Mouse (Mus musculus) heart, embryonic 10.5 days (tissue): ENCODE measurements around the gene Gls2. TPM values are rescaled to one million over a fixed set of nuclear protein-coding genes. Genes with fewer than 3 reads are reported as not detected.
"Not testable (repeated sequence)": the region's sequence is repeated elsewhere in the genome, so short reads cannot be mapped to it uniquely, and the experiment has no call there.

Source experiments
- DNase-seq: peaks from one replicate; pipeline ENCODE4 v3.0.0-alpha.2; 2017; ENCODE audit warnings: low spot score
- H3K27ac ChIP-seq: fragments of 300-500 bp; sonication (generic); 2 replicates; pipeline ENCODE4 v1.5.1; 2016; ENCODE audit warnings: mild to moderate bottlenecking
- H3K27me3 ChIP-seq: fragments of 300-500 bp; sonication (generic); 2 replicates; pipeline ENCODE4 v1.6.1; 2016; ENCODE audit warnings: mild to moderate bottlenecking; ENCODE audit not compliant: poor library complexity, insufficient read depth, severe bottlenecking
- H3K36me3 ChIP-seq: fragments of 300-500 bp; sonication (generic); 2 replicates; pipeline ENCODE4 v1.6.1; 2016; ENCODE audit warnings: mild to moderate bottlenecking, moderate library complexity
- H3K4me1 ChIP-seq: fragments of 300-500 bp; sonication (generic); 2 replicates; pipeline ENCODE4 v1.6.1; 2016; ENCODE audit warnings: mild to moderate bottlenecking
- H3K4me3 ChIP-seq: fragments of 300-500 bp; sonication (generic); 2 replicates; pipeline ENCODE4 v1.5.1; 2016; ENCODE audit warnings: mild to moderate bottlenecking, moderate library complexity
- H3K9me3 ChIP-seq: fragments of 300-500 bp; sonication (generic); 2 replicates; pipeline ENCODE4 v1.6.1; 2016; ENCODE audit warnings: mild to moderate bottlenecking, moderate library complexity
- WGBS: fragments of 180-500 bp; shearing (Covaris S2); methylation state at CpG from one replicate; pipeline ENCODE4 v1.1.7; 2016; 5-methylcytosine and 5-hydroxymethylcytosine counted together
- polyA plus RNA-seq: library from polyadenylated mRNA; unstranded; fragments of >200 nt; fragmentation: Nextera tagmentation; extraction: Ambion mirVana; gene quantifications from 2 replicates; pipeline ENCODE4 v1.2.1, GENCODE M21; 2016

The Gls2 gene
- polyA plus RNA-seq, 1 experiment from 2014 or later, result 1.1 TPM

- Histone ChIP-seq H3K27me3 (peaks cover 9% of the 10 kb centered on the region; the same call in 1 of the 2 replicates), H3K4me3 (no peak overlapping the region), H3K9me3 (no peaks in the 10 kb centered on the region), H3K27ac (no peak overlapping the region), H3K4me1 (peaks cover 16% of the 10 kb centered on the region), H3K36me3 (peaks cover 22% of the 10 kb centered on the region; the same call in 1 of the 2 replicates)
- 90% methylated on average over 11 of the region's 11 CpGs for WGBS
- DNase-seq, result no peak
These were observed 15.2 kb downstream of the Gls2 start for GRCm38 (mm10) chr10:128209311-128210009.

GRCm38 (mm10) chr10:128210131-128210530 is 15.9 kb downstream of the Gls2 start:
- peaks cover 16% of the 10 kb centered on the region for H3K4me1 ChIP-seq
- peak overlapping the region; percentile 84; the same call in 1 of the 2 replicates for H3K4me3 ChIP-seq
- H3K9me3 ChIP-seq, result no peaks in the 10 kb centered on the region
- WGBS, result 94% methylated on average over 2 of the region's 2 CpGs
- H3K27ac ChIP-seq, result no peak overlapping the region
- H3K36me3 ChIP-seq, result peaks cover 19% of the 10 kb centered on the region; the same call in 1 of the 2 replicates
- DNase-seq, result no peak
- peaks cover 16% of the 10 kb centered on the region for H3K27me3 ChIP-seq

DNA sequence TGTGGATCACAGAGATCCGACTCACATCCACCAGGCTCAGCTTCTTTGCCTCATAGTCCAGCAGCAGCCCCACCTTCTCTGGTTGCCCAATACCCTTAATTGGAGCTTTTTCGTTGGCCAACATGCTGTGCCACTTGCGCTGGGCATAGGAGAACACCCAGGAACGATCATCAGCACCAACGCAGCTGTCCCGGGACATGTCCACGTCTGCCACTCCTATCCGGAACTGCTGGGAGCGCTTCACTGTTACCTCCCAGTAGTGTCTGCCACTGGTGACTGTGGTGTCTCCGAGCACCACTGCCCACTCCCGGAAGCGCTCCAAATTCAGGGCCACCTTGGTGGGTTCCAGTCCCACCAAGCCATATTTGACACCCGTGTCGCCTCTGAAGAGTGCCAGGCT is 16.7 kb downstream of the Gls2 start:
- DNase-seq, result no peak
- H3K9me3 ChIP-seq, result no peaks in the 10 kb centered on the region
- H3K27me3 ChIP-seq, result peaks cover 17% of the 10 kb centered on the region
- 29% methylated on average over 14 of the region's 14 CpGs for WGBS
- H3K36me3 ChIP-seq, result peaks cover 19% of the 10 kb centered on the region; the same call in 1 of the 2 replicates
- H3K4me3 ChIP-seq, result peak overlapping the region; percentile 84
- peaks cover 16% of the 10 kb centered on the region for H3K4me1 ChIP-seq
- peak overlapping the region; percentile 86 for H3K27ac ChIP-seq

DNA sequence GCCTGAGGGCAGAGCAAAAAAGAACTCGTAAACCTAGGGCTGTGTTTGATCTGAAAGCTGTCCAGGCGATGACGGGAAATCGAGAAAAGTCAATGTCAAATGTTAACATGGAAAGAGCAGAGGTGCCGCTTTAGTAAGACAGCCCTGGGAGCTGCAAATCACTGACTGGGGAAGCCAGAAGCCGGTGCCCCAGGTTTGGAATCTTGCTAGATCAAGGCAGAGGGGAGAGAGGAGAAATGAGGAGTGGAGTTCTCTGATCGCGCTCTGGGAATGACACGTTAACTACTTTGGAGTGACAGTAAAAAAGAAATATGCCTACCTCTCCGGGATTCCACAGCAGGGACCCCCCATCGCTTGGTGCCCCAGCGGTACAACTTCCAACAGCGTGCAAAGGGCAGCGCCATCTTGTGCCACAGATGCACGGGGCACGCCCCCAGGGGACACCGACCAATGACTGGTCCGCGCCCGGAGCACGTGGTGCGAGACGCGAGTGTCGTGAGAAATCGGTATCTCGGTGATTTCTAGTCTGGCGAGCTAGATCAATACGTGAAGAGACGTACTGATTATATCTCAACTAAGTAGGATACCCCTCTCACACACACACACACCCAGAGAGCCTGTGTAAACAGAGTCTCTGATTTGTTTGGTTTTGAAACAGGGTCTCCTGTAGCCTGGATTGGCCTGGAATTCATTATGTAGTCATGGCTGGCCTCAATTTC is 17.3 kb downstream of the Gls2 start, which contains the start of gene Spryd4:
Spryd4 (minus strand) TSS at position 418 of the 719 bp plus-strand sequence.
- Histone ChIP-seq H3K4me3 (peak within 1 kb of the TSS; percentile 84), H3K9me3 (no peaks in the 10 kb centered on the region), H3K27me3 (peaks cover 17% of the 10 kb centered on the region), H3K36me3 (peaks cover 15% of the 10 kb centered on the region; the same call in 1 of the 2 replicates), H3K4me1 (peaks cover 16% of the 10 kb centered on the region), H3K27ac (peak within 1 kb of the TSS; percentile 86)
- under 1% methylated on average over 30 of the region's 30 CpGs for WGBS
- peak; percentile 96 for DNase-seq

- H3K4me3 ChIP-seq, result peak overlapping the region; percentile 84
- whole genome bisulfite sequencing, result 44% methylated on average over 6 of the region's 6 CpGs
- no peak for DNase-seq
- H3K4me1 ChIP-seq, result peaks cover 16% of the 10 kb centered on the region
- no peaks in the 10 kb centered on the region for H3K9me3 ChIP-seq
- peaks cover 11% of the 10 kb centered on the region; the same call in 1 of the 2 replicates for H3K36me3 ChIP-seq
- H3K27me3 ChIP-seq, result peaks cover 17% of the 10 kb centered on the region
- H3K27ac ChIP-seq, result peak overlapping the region; percentile 86
These were observed 17.9 kb downstream of the Gls2 start for GRCm38 (mm10) chr10:128212148-128212547.

- H3K36me3 ChIP-seq, result peaks cover 9% of the 10 kb centered on the region; the same call in 1 of the 2 replicates
- H3K9me3 ChIP-seq, result no peaks in the 10 kb centered on the region
- peaks cover 17% of the 10 kb centered on the region for H3K27me3 ChIP-seq
- DNase-seq, result peak; percentile 82
- WGBS, result 2% methylated on average over 18 of the region's 18 CpGs
- peak overlapping the region; percentile 71 for H3K27ac ChIP-seq
- H3K4me1 ChIP-seq, result peaks cover 16% of the 10 kb centered on the region
- H3K4me3 ChIP-seq, result peak overlapping the region; percentile 55
These were observed 18.6 kb downstream of the Gls2 start for GRCm38 (mm10) chr10:128212871-128213323.

- H3K27me3 ChIP-seq, result peaks cover 17% of the 10 kb centered on the region
- 83% methylated on average over 4 of the region's 4 CpGs for WGBS
- H3K36me3 ChIP-seq, H3K27ac ChIP-seq, H3K9me3 ChIP-seq, H3K4me3 ChIP-seq, DNase-seq: not testable (repeated sequence)
- H3K4me1 ChIP-seq, result peaks cover 16% of the 10 kb centered on the region
These were observed 19.9 kb downstream of the Gls2 start for GRCm38 (mm10) chr10:128214112-128214511.

GRCm38 (mm10) chr10:128214981-128215380 is 20.7 kb downstream of the Gls2 start:
- Histone ChIP-seq H3K27me3 (peaks cover 17% of the 10 kb centered on the region), H3K27ac (no peak overlapping the region), H3K4me1 (peaks cover 16% of the 10 kb centered on the region), H3K4me3 (no peak overlapping the region), H3K36me3 (no peaks in the 10 kb centered on the region), H3K9me3 (no peaks in the 10 kb centered on the region)
- DNase-seq, result no peak
- WGBS, result 87% methylated on average over 5 of the region's 5 CpGs

DNA sequence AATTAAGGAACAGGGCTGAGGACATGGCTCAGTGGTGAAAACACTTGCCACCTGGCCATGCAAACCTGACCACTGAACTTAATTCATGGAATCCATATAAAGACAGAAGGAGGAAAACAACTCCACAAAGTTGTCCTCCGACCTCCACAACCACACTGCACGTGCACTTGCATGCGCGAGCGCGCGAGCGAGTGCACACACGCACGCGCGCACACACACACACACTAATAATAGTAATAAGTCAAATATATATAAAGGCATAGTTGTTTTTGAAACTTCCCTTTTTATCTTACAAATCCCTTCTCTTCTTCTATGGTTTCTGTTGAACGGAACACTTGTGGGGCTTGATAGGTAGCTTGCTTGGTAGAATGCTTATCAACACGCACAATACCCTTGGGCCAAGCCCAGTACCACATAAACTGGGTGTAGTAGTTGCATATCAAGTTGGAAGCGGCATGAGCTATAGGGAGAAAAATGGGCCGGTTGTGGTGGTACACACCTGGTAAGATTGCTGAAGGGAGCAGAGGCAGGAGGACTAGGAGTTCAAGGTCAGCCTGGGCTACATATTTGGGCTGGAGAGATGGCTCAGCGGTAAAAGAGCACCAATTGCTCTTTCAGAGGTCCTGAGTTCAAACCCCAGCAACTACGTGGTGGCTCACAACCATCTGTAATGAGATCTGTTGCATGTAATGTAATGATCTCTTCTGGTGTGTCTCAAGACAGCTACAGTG is 24.3 kb downstream of the Gls2 start:
- WGBS, result 93% methylated on average over 18 of the region's 18 CpGs
- no peaks in the 10 kb centered on the region for H3K9me3 ChIP-seq
- H3K36me3 ChIP-seq, result no peaks in the 10 kb centered on the region
- H3K27ac ChIP-seq, result no peak overlapping the region
- H3K27me3 ChIP-seq, result peaks cover 14% of the 10 kb centered on the region
- peaks cover 3% of the 10 kb centered on the region; the same call in 1 of the 2 replicates for H3K4me1 ChIP-seq
- no peak for DNase-seq
- no peak overlapping the region for H3K4me3 ChIP-seq

GRCm38 (mm10) chr10:128221533-128222286 is 27.5 kb downstream of the Gls2 start:
- WGBS, result 57% methylated on average over 16 of the region's 16 CpGs
- H3K27ac ChIP-seq, result no peak overlapping the region
- DNase-seq, result no peak

DNA sequence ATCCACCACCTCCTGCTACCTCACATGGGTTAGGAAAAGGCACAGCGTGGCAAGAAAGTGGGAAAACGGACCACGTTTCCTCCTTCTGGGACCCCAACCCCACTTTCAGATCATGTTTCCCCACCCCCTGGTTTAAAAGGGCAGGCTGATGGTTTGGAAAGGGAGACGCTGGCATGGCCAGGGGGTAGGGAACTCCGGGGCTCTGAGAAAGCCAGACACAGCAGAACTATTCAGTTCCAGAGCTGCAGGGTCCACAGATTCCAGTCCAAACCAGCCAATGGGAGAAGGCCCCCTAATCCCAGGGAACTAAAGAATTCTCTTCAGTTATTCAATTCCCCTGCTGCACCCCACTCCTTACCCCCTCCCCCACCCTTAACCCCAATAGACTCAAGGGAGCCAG is 30.8 kb downstream of the Gls2 start:
- DNase-seq, result no peak
- no peak overlapping the region for H3K27ac ChIP-seq
- H3K4me3 ChIP-seq, result 0 out of 2 replicates have a peak overlapping the region, but pooled peaks have one; percentile 8
- no peaks in the 10 kb centered on the region for H3K27me3 ChIP-seq
- H3K4me1 ChIP-seq, result peaks cover 20% of the 10 kb centered on the region
- no peaks in the 10 kb centered on the region for H3K36me3 ChIP-seq
- 51% methylated on average over 5 of the region's 5 CpGs for WGBS
- H3K9me3 ChIP-seq, result no peaks in the 10 kb centered on the region

More at GRCm38 (mm10) chr10:128221533-128222286, 27.5 kb downstream of the Gls2 start:
- H3K4me3 ChIP-seq, result no peak overlapping the region
- H3K9me3 ChIP-seq, result no peaks in the 10 kb centered on the region
- H3K27me3 ChIP-seq, result no peaks in the 10 kb centered on the region
- H3K36me3 ChIP-seq, result no peaks in the 10 kb centered on the region
- H3K4me1 ChIP-seq, result peaks cover 20% of the 10 kb centered on the region

DNA sequence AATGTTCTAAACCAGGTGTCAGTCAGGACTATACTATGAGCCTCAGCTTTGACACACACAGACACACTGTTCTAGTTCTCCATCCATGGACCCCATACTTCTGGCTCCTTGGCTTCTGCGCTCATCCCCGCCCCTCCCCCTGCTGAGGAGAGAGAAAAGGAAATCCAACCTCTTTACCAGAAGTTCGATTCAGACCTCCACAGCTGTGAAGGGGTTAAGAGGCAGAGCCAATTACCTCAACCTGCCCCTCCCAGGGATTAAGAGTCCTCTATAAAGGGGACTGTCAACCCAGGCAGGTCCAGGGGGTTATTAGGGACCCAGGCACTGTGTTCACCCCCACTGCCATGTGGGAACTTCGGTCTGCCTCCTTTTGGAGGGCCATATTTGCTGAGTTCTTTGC is 31.3 kb downstream of the Gls2 start, which contains the start of gene Mip:
Mip (plus strand) TSS at position 301 of the 400 bp plus-strand sequence.
- no peaks in the 10 kb centered on the region for H3K9me3 ChIP-seq
- H3K4me1 ChIP-seq, result peaks cover 21% of the 10 kb centered on the region
- 56% methylated on average over 4 of the region's 4 CpGs for WGBS
- no peaks in the 10 kb centered on the region for H3K27me3 ChIP-seq
- H3K4me3 ChIP-seq, result 0 out of 2 replicates have a peak within 1 kb of the TSS, but pooled peaks have one; percentile 8
- peak within 1 kb of the TSS; percentile 56; the same call in 1 of the 2 replicates for H3K27ac ChIP-seq
- no peaks in the 10 kb centered on the region for H3K36me3 ChIP-seq
- no peak for DNase-seq
